Mouse (Mus musculus) megakaryocyte progenitor cell, adult 5-6 weeks (primary cell): ENCODE data around the gene Strip2. TPM values are rescaled to one million over a fixed set of nuclear protein-coding genes. Genes with fewer than 3 reads are reported as not detected.

Experiments
- ATAC-seq: replicated peaks from 2 replicates; pipeline ENCODE4 v1.8.0; 2016; ENCODE audit warnings: mild to moderate bottlenecking, moderate TSS enrichment, inconsistent platforms; ENCODE audit not compliant: poor library complexity
- total RNA-seq, 2 experiments: library from RNA; stranded (forward) in 1 of 2; stranded (reverse) in 1 of 2; fragments of 157-497, 149-512 nt in 1 of 2; fragments of 200-1000 nt in 1 of 2; gene quantifications; 2 replicates each; pipeline versions ENCODE4 v1.2.3 to v1.2.4; 2015 to 2017

Strip2 gene
- total RNA-seq, 2 experiments from 2014 or later: 0.17 to 0.30 TPM

GRCm38 (mm10) chr6:29925594-29926219 lies 8.9 kb downstream of the Strip2 start:
- peak; percentile 63 for ATAC-seq

GRCm38 (mm10) chr6:29930087-29930486 lies 13.3 kb downstream of the Strip2 start:
- no peak for ATAC-seq

DNA sequence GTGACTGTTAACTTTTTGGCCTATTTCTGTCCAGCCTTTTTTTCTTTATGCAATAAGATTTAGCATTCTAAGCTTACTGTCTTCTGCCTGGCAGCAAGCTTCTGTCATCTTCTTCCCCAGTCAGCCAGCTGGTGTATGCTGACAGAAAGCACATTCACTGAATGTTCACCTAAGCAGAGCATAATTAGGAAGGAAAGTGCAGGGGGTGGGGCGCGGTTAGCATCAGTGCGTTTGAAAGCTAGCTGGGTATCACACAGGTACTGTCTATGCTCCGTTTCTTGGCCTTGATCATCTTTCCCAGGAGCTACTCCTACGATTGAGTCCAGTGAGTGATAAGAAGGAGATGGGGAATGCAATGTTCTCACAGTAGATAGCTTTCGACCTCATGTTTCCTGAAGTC lies 13.9 kb downstream of the Strip2 start:
- no peak for ATAC-seq

GRCm38 (mm10) chr6:29931181-29931580 lies 14.4 kb downstream of the Strip2 start:
- no peak for ATAC-seq

GRCm38 (mm10) chr6:29935741-29936140 lies 18.9 kb downstream of the Strip2 start:
- ATAC-seq: no peak

DNA sequence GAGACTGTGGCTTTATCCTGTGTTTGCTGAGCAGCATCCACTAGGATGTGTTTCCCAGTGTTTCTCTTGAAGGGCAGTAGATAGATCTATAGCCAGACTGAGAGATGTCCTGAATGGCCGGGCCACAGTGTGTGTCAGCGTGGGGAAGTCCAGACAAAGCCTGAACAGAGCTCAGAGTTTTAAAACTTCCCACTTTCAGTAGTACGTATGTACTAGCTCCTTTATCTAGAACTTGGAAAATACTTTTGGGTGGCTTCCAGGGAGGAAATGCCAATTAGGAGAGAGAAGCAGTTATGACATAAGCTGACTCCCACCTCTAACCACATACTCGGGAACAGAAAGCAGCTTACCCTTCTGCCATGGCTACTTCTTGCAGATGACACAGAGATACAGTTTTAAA lies 23.6 kb downstream of the Strip2 start:
- ATAC-seq: no peak

DNA sequence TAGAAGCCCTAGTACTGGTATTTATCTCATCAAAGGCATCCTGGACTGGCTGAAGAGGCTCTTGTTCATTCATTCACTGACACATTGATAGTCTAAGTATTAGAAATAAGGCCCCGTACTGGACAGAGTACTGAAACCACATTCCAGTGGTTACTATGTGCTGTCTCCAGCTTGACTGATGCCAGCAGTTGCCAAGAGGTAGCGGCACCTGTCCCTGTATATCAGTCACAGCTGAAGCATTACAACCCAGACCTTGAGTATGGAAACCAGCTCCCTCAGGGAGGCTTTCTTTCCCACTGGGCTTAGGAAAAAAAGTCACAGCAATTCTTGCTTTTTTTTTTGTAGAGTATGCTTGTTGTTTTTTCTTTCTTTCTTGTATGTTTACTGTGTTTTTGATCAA lies 24.2 kb downstream of the Strip2 start:
- ATAC-seq: no peak

DNA sequence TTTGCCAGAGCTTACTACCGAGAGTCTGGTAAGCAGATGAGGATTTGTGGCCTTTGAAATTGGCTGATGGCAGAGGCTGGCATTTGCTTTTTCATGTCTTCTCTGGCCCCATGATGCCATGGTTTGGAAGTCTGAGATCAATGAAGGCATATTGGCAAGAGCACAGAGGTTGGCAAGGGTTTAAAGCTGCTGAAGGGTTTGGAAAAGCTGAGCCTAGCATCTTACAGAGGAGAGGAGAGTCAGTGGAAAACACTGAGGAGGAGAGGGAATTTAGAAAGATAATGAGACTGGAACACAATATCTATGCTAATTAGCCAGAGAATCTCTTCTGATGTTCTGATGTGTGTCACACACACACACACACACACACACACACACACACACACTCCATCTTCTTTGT lies 27.7 kb downstream of the Strip2 start:
- ATAC-seq: no peak

GRCm38 (mm10) chr6:29946568-29946967 lies 29.8 kb downstream of the Strip2 start:
- ATAC-seq: 0 out of 2 replicates have a peak, but pooled peaks have one; percentile 44

DNA sequence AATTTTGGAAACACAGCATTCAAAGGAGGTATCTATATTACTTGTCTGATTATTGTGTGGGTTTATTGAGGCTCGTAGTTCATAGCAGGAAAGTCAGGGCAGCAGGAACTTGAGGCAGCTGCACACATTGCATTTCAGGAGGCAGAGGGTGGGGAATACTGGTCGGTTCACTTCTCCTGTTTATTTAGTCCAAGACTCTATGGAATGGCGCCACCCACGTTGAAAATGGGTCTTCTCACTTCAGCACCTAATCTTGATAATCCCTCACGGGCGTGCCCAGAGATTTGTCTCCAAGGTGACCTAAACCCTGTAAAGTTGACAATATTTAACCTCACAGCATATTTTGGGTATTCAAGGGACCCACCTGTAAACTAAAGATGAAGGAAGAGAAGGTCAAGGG lies 31.0 kb downstream of the Strip2 start:
- ATAC-seq: no peak

DNA sequence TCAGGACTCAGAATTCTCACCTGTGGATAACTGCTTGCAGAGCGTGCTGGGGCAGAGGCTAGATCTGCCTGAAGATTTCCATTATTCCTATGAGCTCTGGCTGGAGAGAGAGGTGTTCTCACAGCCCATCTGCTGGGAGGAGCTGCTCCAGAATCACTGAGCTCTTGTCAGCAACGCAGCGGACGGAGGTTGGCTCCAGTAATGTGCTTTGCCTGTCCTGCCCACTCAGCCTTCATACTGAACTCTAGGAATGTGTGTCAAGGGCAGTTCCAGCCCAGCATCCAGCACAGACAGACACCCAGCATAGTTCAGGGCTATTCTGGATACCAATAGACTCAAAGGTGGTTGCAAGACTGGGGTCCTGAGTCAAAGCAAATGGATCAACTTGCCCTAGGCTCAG lies 39.9 kb downstream of the Strip2 start:
- ATAC-seq: no peak

GRCm38 (mm10) chr6:29958669-29959068 lies 41.9 kb downstream of the Strip2 start:
- ATAC-seq: no peak

- no peak for ATAC-seq
Observed at GRCm38 (mm10) chr6:29961081-29961480, 44.3 kb downstream of the Strip2 start.

GRCm38 (mm10) chr6:29967917-29968316 lies 51.1 kb downstream of the Strip2 start:
- peak; percentile 17; the same call in 1 of the 2 replicates for ATAC-seq

DNA sequence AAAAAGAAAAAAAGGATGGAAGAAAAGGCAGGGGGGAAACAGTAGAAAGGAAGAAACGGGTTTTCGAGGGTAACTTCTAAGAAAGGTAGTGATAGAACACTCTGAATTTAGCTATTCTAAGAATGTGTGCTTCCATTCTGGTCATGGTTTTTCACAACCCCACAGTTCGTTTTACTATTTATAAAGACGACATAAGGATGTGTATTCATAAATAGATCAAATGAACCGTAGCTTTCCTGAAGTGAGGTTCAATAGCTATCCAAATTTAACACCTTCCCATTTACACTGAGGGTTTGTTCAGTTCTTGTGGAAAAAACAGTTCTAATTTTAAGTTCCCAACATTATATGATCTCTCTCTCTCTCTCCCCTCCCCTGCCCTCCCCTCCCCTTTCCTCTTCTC lies 56.5 kb downstream of the Strip2 start:
- no peak for ATAC-seq

GRCm38 (mm10) chr6:29974836-29975235 lies 58.0 kb downstream of the Strip2 start:
- 0 out of 2 replicates have a peak, but pooled peaks have one; percentile 31 for ATAC-seq

GRCm38 (mm10) chr6:29980461-29980860 lies 63.6 kb downstream of the Strip2 start:
- ATAC-seq: no peak

DNA sequence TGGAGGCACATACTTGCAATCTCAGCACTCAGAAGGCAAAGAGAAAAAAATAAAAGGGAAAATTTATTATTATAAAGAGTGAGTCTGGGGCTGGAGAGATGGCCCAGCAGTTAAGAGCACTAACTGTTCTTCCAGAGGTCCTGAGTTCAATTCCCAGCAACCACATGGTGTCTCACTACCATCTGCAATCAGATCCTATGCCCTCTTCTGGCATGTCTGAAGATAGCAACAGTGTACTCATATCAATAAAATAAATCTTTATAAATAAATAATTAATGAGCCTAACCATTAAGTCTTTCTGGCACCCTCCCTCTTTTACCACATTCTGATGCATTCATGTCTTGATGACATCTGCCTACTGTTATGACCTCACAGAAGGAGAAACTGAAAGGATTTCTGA lies 65.0 kb downstream of the Strip2 start:
- no peak for ATAC-seq

- ATAC-seq: peak; percentile 94
Observed at GRCm38 (mm10) chr6:29985058-29985498, 68.3 kb downstream of the Strip2 start.

DNA sequence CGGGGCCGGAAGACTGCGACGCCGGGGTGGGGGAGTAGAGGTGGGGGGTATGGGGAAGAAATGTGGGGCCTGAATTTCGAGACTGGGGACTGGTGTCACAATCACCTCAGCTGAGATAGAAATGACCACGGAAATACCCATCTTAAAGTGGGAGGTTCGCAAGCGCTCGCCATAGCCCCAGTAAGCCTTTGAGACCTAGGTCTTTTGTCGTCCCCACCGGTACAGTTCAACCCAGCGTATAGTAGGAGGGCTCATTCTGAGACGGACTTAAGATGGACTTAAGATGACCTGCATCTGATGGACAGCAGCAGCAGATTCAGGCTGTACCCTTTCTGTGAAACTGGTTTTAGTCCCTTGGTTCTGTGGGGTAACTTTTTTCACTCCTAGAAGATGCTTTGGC lies 68.7 kb downstream of the Strip2 start:
- ATAC-seq: no peak

DNA sequence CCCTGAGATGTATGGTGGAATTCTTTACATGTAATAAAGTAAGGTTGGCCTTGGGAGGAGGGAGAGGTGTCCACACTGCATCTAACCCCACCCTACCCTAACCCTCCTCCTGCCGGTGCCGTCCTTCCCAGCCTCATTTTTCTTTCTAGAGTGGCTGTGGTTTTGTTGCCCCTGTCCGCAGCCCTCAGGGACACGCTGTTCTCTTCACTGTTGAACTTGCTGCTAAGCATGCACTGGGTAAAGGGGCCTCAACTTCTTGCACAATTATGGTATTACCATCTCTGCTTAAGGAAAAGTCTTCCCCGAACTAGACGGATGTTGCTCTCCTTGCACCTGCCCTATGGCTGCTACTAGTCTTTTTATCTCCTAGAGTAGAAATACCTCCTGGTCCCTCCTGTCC lies 69.2 kb downstream of the Strip2 start:
- no peak for ATAC-seq

- no peak for ATAC-seq
Observed at GRCm38 (mm10) chr6:29987246-29987645, 70.4 kb downstream of the Strip2 start.

DNA sequence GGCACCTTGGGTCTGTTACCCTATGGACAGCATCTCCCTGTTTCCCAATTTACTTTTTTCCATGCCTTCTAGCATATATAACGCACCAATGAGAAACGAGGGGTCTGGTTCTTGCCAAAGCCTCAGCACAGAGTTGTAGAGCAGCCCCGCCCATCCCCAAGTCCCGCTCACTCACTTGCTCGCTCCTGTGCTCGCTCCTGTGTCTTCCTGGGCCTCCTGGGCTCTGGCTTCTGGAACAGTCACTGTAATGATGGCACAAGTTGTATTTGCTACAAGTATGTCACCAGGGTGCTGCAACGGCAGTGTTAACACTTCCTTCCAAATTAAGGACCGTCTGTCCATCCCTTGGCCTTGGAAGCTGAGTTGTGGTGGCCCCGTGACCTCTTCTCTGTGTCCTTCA lies 81.3 kb downstream of the Strip2 start:
- no peak for ATAC-seq
